Mouse (Mus musculus) NIH3T3 (cell line): ENCODE results near the gene Ppp1r9a.

Experiments used
- DNase-seq: peaks from one replicate; pipeline ENCODE4 v3.0.0-alpha.2; 2012; ENCODE audit warnings: low read depth

Ppp1r9a gene

DNA sequence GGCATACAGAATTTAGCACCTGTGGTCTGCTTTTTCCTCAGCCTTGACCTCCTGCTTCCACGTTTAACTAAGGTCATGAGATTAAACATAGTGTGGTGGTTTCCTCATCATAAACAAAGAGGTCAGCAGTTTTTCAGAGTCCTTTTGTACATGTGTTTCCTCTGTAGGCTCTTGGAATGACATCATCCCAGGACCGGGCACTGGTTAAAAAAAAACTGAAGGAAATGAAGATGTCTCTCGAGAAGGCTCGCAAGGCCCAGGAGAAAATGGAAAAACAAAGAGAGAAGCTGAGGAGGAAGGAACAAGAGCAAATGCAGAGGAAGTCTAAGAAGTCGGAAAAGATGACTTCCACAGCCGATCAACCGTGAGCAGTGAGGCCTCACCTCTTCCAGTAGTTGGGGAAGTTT lies 256.7 kb downstream of the Ppp1r9a start:
- DNase-seq = no peak

DNA sequence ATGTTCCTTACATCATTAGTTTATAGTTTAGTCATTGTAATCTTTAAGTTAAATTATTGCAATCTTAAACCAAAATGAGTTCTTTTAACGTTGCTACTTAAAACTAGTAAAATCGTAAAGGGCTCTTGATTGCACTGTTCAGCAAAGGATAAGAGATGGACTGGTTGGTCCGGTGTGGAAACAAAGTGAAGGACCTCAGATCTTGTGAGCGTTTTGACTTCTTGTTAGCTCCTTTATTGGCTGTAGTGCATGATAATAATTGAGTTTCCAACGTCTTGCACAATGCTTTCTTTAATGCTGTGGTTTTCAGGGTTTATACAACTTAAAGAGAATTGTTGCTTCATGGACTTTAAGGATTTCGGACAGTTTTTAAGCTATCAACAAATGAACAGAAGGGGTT lies 259.3 kb downstream of the Ppp1r9a start:
- DNase-seq = no peak

DNA sequence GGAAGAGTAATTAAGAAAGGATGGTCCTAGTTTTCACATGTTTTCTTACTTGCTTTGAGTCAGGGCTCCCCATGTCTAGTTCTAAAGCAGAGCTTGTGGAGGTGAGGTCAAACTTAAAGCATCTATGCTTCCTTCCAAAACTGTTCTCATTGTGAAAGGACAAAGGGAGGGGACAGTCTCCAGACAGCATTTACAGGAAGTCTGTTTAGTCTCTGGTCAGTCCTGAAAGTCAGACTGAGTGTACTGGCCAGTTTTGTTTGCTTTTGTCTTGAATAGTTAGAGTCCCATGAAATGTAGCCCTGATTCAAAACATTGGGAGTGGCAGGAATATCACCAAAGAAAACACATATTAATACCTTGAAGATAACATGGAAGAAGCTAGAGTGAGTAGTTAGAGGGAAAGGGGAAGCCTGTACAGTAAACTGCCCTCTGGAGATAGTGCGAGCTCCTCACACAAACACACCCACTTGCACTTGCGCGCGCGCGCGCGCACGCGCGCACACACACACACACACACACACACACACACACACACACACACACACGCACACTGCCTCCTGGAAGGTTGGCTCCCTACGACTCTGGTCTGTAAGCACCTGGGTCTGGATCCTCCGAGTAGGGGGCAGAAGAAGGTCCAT lies 260.9 kb downstream of the Ppp1r9a start:
- DNase-seq = no peak

DNA sequence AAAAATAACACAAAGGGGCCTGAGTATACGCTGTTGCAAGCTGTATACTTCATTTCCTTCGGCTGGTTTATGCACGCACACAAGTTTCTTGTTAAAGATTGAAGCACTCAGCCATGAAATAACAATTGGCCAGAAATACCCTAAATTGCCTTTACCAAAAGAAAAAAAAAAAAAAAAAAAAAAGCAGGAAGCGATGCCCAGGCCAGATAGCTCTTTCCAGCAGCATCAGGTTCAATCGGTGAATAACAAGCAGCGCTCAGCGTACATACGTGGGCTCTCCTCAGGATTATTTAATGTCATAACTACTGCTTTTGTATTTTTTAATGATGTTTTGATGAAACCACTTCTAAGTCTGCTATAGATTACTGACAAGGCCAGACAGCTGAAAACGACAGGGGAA lies 262.1 kb downstream of the Ppp1r9a start:
- no peak for DNase-seq

DNA sequence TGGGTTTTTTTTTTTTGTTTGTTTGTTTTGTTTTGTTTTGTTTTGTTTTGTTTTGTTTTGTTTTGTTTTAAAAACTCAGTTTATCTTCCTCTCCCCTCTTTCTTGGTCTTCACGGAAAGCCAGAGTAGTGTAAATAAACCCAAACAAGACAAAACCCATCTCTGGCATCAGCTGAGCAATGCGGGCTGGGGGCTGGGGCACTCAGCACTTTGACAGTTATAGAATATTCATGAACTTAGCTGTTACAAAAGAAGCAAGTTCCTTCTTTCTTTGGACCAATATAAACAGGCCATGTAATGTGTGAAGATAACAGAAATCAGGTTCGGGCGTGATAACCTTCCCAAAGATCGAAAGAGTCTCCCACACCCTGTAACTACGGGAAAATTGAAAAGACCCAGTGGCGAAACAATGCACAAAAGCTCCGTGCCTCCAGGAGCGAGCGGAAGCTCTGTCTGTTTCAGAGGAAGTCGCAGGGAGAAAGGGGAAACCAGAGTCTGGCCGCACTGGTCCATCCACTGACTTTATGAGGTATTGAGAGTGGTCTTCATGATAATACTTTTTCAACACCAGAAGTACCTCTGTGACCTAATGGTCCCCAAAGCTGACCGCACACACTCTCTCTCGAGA lies 264.4 kb downstream of the Ppp1r9a start:
- no peak for DNase-seq

DNA sequence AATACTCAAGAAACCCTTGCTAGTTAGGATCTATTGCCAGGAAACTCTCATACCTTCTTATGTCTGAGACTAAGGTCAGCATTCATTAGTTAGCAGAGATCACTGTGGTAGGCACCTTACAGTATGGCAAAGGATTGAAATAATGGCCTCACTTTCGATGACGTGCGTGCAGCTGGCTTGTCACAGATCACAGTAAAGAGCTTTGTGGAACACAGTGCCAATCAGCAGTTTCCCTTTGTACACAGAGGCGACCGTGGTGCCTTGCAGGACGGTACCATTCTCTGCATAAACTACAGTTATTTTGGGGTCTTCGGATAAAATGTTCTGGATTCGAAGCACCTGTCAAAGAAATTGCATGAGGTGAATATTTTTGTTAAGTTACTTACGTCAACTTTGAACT lies 265.4 kb downstream of the Ppp1r9a start:
- no peak for DNase-seq

DNA sequence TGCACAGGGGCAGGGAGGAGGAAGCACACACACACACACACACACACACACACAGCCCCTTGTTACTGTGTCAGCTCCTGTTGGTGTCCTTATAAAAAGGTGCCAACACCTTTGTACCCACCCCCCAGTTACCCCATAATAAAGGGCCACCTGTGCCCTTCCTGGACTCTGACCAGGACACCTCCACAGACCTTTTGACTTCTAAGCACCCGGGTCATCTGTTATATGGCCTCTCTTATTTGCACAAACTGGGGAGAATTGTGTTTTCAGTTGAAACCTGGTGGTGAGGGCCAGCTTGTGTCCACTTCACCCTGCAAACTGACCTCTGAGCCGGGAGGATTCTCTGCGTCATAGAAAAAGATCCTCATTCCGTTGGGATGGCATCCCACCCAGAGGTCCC lies 268.7 kb downstream of the Ppp1r9a start:
- no peak for DNase-seq

DNA sequence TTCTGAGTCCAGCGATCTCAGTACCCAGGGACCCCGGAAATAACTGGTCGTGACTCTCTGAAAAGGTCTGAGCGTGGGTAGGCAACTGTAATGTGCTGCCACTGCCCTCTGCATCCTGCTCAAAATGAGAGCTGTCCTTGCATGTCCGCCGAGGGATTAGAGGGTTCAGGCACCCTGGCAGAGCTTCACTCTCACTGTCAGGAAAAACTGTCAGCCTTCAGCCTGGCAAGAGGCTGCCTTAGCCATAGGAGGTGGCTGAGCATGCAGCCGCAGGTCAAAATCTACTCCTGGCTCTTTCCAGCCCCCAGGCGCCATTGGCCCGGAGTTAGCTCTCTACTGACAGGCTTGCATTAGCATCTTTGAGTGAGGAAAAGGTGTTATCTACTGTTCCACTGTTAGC lies 269.9 kb downstream of the Ppp1r9a start:
- no peak for DNase-seq

DNA sequence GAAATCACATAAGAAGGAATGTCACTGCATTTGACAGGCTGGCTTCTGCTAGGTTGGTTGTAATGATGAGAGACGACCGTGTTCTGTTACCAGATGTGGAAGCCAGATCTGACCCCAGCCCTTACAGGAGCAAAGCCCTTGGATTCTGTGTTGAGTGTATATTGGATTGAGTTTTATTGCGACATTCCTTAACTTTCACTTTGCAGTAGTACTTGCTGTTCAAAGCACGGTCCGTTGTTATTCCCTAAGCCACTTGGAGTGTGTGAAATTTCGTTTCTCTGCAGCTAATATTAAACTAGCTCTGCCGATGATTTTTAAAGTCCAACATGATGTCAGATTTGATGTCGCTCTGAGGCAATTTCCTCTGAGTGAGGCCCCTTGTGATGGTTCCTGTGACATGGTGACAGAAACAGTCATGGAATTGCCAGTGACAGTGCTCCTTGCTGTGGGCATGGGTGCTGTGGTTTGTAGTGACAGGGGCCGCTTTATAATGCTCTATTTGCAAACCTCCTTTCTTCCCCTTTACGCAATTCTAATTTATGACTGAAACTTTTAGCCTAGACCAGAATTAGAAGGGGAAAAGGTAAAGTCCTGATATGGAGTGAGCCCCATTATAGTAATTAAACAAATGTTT lies 271.6 kb downstream of the Ppp1r9a start:
- no peak for DNase-seq

DNA sequence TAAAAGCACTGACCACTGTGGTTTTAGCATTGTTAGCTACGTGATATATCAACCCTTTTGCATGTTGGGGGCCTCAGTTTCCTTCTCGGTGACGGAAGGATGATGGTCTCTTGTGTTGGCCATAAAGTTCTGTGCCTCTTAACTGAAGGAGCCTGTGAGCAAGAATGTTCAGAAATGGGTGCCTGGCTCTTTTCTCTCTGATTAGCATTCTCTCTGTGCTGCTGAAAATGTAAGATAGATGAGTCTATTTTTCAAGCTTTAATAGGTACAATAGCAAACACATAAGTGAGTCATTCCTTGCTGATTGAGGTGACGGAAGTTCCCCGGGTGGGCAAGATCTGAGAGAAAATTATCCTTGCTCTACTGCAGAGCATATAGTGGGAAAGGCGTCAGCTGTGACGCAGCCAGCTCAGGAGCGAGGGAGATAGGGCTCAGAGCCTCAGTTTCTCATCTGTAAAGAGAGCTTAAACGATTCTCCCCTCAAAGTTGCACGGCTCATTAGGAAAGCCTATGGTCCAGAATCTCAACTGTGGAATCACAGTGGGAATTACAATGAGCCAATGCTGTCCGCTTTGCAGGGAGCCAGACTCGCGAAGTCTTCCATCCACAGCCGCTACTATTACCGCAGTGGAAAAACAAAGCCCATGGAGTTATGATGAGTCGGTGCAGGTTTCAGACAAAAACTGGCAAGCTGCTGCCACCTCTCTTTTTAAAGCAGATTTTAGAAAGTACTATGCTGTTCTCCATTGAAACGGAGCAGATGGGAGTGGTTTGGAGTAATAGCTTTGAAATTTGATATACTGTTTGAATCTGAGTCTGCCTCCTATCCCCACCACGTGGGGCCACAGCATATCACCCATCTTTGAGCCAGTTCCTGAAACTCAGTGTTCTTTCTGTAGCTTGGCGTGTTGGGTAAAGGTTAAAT lies 275.5 kb downstream of the Ppp1r9a start:
- DNase-seq = peak; percentile 61

DNA sequence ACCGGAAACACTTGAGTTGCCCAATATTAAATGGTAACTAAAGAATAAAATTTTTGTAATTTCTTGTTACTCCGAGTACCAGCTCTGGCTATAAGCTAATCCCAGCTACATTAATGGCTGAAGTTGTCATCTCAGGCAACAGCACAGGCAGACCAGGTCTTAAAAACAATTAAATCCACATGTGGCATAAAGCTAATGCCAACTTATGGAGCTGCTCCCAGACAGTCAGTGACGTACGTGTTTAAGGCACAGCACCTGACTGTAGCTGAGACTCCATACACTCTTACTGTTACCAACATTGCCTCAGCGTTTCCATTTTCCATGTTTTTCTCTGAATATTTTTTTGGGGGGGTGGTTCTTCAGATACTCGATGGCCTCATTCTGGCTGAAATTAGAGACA lies 276.5 kb downstream of the Ppp1r9a start:
- peak; percentile 17 for DNase-seq

DNA sequence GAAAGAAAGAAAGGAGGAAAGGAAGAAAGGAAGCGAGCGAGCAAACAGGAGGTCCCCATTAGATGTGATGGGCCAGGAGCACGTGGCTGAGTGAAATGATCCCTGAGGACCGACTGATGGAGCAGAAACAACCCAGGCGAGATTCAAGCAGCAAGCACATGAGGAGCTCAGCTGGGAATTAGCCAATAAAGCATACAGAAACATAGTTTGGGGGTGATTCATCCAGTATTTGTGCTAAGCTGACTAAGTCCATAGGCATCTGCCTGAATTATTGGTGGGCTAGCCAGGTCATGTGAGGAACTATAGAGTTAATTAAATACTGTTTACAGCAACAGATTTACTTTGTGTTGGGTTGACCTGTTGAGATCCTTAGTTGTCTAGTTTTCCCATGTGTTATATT lies 277.9 kb downstream of the Ppp1r9a start:
- DNase-seq = peak; percentile 89

DNA sequence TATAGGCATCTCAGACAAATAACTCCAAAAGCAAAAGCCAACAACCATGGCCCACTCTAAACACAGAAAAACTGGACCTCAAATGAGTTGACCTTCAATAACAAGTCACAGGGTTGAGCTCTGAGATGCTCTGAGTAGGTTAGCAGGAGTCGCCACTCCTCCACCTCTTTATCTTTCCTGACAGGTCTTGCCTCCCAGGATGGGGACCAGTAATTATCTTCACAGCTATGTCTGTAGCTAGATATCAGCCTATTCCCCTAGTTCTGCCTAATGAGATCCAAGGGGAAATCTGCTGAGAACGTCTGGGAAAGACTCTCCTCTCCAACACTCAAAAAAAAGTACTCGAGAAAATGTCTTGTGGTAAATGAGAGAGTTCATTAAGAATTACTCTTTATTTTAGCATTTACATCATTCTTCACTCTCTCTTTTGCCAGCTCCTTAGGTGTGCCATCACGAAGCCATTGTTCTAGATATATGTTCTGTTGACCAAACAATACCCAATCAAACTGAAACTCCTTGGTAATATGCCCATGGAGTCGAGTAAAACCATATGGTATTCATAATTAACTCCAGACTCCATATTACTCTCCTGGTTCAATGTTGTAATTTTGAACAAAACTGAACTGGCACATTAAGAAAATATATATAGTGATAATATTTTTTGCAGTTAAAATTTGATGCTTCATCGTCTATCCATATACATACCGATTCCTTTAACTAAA lies 283.7 kb downstream of the Ppp1r9a start:
- peak; percentile 60 for DNase-seq

DNA sequence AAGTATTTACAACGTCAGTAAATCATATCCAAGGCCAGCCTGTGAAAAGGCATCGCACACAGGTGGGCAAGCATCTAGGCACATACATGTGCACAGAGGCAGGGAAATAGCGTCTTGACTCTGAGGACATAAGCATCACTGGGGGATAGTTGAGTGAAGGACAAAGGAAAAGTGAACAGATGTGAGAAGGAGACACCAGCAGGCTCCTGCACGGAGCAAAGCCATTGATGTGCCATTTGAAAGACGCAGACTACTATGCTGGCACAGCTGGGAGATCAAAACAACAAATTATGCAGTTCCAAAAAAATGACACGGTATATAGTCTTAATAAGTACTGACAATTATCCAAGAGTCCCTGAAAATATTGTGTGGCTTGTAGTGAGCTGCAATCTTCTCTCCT lies 284.9 kb downstream of the Ppp1r9a start:
- DNase-seq = no peak

DNA sequence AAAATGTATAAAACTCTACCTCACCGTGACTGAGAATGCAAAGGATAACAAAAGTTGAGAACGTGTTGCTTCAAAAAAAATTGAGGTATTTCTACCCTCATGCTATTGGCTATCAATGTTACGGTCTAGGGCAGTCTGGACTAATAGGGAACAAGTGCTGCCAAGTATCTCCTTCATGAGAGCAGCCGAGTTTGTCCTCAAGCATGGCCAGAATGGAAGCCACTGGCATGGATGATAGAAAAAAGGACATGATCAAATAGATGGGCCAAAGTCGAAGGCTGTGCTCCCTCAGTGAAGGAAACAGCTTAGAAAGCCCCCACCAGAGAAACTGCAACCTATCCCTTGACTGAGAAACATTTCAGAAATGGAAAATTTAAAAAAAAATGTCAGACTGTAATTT lies 285.3 kb downstream of the Ppp1r9a start:
- no peak for DNase-seq

DNA sequence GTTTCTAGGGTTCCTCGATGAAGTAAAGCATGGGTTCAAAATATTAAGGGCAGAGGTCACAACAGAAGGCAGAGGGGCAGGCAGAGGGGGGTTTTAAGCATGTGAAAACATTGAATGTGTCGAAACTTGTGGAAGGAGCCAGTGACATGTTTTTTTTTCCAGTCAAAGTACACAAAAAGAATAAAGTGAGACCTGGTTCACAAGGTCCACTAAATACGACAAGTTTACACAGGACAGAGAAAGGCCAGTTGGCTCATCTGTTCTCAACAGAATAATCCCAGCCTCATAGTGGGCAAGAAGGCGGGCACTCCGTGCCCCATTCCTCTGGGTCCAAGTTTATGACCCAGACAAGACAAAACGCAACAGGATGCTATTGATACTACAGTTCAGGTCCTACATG lies 286.2 kb downstream of the Ppp1r9a start:
- no peak for DNase-seq

DNA sequence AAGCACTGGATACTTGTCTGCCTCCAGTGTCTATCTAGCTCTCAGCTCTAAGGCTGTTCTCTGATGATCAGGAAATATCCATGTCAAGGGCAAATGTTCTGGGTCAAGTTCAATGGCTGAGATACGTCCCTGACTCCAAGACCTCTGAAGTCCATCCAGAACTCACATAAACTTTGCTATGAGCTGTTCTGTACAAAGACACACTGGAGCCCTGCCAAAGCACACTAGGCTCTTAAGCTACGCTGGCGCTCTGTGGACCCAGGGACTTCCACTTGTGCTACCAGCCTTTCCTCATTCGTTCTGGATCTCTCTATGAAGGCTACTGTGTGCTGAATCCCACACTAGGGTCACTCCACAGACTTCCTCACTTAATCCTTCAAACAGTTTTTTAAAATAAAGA lies 286.8 kb downstream of the Ppp1r9a start:
- DNase-seq = peak; percentile 48

DNA sequence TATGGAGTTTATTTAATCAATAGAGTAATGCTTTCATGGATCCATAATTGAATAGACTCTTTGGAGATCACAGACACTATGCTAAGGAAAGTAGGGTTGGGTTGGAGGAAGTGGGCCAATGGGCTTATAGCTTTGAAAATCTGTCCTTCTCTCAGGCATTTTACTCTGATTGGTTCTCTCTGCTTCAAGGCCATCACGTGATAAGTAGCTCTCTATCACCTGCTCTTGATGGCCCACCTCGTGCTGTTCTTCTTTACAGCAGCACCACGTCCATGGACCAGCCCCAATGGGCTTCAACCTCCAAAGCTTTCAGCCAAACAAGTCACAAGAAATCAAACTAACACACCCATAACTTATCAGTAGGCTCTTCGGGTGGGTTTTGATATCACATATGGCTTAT lies 288.0 kb downstream of the Ppp1r9a start:
- no peak for DNase-seq

DNA sequence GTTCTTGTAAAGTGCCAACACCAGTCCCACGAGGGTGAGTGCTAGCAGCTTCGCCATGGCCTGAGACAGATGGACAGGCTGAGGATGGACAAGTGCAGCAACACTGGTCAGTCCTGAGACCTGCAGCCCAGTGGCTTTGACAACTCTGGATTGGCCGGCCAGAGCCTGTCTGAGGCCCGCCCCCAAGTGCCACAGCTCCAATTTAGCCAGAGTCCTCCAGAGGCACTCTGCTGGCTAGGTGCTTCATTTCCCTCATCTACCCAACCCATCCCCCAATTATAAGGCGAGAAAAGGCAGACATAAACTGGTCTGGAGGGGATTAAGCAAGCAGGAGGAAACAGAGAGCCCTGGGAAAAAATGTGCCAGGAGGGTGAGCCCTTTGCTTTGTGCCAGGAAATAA lies 291.0 kb downstream of the Ppp1r9a start, which contains the start of gene Pon1:
Gene Pon1, minus strand, starts transcription at position 254 of the 400 bp plus-strand sequence.
- no peak for DNase-seq

DNA sequence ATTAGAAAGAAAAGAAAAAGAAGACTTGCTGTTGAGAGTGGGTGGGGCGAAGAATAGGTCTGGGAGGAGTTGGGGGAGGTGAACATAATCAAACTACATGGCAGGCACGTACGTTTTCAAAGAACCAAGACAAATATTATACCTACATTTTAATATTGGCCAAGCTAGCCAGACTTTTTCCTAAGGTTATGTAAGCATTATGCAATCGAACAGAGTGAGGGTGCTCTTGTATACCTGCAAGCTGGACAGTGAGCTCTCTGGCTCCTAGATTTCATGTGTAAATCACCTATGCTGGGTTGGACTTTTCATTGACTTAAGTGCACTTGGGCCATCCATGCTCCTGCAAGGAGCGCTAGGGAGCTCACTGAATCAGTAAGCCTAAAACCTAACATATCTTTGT lies 295.9 kb downstream of the Ppp1r9a start:
- DNase-seq = no peak

DNA sequence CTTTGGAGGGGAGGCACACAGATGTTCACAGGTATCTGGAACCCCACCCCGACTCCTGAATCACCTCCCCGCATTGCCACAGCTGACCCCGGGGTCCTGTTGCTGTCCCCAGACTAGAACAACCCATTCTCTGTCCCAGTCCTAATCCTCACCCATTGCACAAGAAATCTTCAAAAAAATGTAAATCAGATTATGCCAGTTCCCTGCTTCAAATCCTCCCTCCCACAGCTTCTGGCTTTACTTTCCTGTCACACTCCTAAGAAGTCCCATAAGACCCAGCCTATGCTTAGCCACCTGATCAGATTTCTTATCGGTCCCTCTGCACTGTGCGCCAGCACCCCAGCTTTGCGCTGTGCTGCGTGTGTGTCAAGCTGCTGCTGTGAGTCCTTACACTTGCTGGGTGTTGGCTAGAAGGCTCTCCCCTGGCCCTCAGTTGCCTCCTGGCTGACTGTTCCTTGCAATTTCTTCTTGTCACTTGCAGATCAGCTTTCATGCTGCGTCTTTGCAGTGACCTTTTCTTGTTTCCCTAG lies 296.7 kb downstream of the Ppp1r9a start:
- DNase-seq = no peak

DNA sequence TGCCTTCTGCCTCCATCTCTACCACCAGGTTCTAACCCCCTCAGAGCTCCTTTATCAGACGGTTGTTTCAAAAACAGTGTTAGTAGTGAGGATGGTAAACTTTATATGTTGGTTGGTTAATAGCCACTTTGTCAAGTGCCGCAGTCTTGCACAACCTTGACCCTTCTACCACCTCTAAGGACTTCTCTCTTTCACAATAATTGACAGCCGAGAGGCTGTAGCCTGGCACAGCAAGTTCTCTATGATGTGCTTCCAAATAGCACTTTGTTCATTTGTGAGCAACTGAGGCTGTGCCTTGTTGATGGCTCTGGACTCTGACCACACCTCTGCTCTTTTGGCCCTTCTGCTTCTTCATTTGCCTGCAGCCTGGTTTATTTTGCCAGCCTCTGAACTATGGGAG lies 297.2 kb downstream of the Ppp1r9a start:
- no peak for DNase-seq
